Mouse (Mus musculus) C2C12 (cell line): ENCODE measurements around the gene Fosl2.

Experiments used
- CTCF ChIP-seq: IDR thresholded peaks from one replicate; pipeline ENCODE4 v1.5.1; 2011; ENCODE audit not compliant: control insufficient read depth, insufficient read depth, insufficient read length
- MYOD1 ChIP-seq: IDR thresholded peaks from one replicate; pipeline ENCODE4 v1.6.1; 2011; ENCODE audit warnings: low read depth; ENCODE audit not compliant: control insufficient read depth, insufficient read length

DNA sequence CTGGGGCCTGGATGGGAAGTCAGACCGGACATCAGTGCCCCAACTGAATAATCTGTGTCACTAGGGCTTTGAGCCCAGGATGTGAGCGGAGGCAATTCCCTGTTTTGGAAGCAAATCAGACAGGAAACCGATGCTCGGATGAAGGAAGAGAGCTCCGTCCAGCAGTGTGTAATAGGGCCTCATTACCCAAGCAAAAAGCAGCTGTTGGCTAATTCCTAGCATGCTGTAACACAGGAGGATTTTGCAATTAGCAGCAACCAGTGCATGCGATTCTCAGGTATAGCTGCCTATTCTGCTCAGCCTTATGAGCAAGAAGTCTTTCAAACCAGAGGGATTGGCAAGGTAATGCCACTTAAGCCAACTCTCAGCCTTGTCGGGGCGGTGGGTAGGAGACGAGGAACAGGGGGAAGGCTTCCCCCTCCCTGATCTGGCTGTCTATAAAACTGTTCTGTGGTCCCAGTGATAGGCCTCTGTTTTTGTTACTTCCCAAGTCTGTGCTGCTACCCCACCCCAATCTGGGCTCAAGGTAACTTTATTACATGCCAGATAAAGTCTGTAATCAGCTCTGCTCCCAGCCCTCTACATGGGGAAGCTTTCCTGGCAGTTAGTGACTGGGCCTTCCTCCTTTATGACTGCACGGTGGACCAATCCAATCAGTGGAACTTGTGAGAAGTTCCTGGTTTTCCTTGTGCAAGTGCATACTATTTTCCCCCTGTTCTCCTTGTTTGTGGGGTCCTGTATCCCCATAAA, 3.0 kb downstream of the Fosl2 start:
- TF ChIP-seq CTCF (no peak), MYOD1 (no peak)
